Mouse (Mus musculus) right cerebral cortex, postnatal 4 days (tissue): ENCODE results near the gene Vmn1r44.
"Not testable (repeated sequence)": the region's sequence is repeated elsewhere in the genome, so short reads cannot be mapped to it uniquely, and the experiment has no call there.

ENCODE experiments used
- DNase-seq: peaks from one replicate; pipeline ENCODE4 v3.0.0-alpha.2; 2022

Vmn1r44 gene

DNA sequence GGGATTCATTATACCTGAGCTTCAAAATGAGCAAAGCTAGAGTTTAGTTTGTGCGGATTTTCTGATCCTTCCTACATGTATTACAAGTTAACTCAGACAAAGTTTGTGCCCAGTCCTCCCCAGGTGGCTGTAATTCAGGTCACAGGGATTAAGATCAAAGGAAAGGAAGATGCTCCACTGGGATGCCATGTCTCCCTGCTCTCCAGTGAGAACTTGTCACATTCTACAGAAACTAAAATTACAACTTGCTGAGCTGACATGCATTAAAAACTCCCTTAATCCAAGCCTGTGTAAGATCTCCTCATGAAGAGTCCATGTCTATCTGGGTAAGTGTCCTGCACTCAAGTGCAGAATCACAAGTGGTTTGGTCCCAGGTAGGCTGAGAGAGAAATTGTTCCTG lies at the start of gene Vmn1r44:
Vmn1r44 (plus strand) TSS at position 301 of the 400 bp plus-strand sequence.
- no peak for DNase-seq

DNA sequence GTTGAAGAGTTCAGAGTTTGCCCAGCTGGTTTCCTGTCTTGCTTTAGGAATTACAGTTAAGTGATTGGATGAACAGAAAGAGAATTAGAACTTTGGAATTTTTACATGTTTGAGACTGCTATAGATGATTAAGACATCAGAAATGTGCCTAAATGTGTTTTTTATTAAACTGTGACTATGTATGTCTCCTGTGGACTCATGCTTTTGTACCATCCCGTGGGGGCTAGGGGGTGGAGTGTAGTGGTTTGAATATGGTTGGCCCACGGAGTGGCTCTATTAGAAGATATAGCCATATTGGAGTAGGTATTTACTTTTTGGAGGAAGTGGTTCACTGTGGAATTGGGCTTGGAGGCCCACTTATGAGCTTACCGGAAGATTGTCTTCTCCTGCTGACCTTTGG lies 25.9 kb upstream of the Vmn1r44 start:
- no peak for DNase-seq

DNA sequence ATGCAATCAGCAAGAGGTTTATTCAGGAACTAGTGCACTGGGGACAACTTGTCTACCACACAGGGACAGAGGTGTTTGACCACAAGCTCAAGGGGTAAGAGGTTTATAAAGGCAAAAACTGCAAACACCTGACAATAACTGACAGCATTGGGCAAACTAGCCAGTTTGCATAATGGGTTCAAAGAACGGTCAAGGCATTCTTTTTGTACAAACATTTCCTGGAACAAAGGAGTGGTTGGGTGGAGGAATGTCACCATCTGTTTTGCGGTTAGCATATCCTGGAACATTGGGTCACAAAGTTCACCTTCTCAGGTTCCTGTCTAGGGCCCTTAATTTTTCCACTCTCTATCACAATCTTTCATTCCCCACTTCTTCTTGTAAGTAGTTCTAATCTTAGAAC lies 23.6 kb upstream of the Vmn1r44 start:
- no peak for DNase-seq

DNA sequence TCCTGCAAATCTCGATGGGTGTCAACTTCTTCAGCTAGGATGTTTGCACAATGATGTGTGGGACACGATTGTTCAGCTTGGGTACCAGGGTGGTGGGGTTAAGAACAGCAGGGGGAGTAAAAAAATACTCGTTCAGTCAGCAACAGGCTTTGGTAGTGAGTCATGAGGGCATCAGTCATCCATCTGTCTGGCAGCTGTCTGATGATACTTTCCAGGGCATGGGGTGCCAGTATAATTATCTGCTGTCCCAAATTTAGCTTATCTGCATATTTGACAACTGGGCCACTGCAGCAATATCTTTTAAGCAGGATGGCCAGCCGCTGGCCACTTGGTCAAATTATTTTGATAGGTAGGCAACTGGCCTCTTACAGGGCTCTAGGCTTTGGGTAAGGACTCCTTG lies 19.7 kb upstream of the Vmn1r44 start:
- DNase-seq: no peak

DNA sequence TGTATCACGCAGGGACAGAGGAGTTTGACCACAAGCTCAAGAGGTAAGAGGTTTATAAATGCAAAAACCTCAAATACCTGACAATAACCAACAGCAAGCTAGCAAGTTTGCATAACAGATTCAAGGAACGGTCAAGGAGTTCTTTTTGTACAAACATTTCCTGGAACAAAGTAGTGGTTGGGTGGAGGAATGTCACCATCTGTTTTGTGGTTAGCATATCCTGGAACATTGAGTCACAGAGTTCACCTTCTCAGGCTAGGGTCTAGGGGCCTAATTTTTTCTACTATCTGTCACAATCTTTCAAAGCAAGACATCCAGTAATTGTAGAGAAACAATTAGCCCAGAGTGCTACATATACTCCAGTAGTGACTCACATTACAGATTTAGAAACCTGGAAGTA lies 16.2 kb upstream of the Vmn1r44 start:
- no peak for DNase-seq

DNA sequence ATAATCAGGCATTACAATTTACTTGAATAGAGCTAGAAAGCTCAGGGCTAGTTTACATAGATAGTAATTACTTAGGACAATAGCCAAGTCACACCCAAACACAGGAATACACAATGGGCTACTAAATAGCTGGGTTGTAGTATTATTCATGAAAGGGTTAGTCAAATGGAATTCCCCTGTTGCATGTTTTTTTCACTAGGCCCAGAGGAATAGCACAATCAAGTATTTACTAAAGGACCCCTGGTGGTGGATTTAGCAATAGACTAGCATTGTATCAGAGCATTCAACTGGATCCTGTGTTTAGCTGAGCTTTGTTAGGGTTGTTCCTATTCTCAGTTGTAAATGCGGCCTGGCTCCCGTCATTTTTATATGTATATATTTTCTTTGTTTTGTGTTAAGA lies 15.5 kb upstream of the Vmn1r44 start:
- no peak for DNase-seq

DNA sequence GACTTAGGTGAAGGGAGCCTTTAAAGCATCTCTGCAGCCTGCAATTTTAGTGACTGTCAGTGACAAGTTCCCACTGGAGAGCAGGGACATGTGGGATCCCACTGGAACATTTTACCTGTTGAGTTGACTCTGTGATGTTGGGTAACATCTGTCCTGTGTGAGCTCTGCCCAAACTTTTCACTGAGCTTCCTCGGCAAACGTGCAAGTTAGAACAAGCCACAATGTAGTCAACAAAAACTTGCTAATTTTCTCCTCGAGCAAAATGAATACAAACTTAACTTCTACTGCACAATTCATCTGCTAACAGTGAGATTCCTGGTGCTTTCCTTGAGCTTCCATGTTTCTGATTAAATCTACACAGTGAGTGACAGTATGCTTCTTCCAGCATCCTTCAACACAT lies 7.1 kb upstream of the Vmn1r44 start, which contains the start of the genes Vmn1r42 and Vmn1r43:
Vmn1r42 (minus strand) TSS at position 101 of the 400 bp plus-strand sequence.
Vmn1r43 (minus strand) TSS at position 101 of the 400 bp plus-strand sequence.
- not testable (repeated sequence) for DNase-seq

DNA sequence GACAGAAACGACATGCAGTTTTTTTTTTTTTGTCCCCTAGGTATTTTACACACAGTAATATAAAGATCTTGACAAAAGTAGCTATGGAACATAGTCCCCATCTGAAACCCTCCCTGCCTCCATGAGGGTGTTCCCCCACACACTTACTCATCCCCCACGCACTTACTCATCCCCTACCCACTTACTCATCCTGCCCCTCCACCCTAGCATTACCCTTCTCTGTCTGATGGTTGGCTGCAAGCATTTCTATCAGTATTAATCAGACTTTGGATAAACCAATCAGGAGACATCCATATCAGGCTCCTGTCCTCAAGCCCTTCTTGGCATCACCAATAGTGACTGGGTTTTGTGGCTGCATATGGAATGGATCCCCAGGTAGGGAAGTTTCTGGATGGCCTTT lies 6.5 kb upstream of the Vmn1r44 start:
- DNase-seq: no peak

DNA sequence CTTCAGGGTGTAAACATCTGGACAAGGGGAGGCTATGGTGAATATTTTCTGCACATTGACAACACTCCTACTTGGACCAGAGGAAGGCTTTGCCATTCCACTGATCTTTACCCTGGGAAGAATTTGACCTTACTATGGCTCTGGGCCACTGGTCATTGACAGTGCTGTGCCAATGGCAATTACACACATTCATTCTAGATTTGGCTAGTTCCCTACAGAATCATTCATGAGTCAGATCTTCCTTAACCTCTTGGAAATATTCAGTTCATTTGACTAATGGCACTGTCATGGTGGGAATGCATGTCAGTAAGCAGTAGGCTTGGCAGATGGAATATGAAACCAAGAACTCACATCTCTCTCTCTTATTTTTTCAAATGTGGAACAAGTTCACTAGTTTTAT lies 2.6 kb upstream of the Vmn1r44 start:
- DNase-seq: no peak

DNA sequence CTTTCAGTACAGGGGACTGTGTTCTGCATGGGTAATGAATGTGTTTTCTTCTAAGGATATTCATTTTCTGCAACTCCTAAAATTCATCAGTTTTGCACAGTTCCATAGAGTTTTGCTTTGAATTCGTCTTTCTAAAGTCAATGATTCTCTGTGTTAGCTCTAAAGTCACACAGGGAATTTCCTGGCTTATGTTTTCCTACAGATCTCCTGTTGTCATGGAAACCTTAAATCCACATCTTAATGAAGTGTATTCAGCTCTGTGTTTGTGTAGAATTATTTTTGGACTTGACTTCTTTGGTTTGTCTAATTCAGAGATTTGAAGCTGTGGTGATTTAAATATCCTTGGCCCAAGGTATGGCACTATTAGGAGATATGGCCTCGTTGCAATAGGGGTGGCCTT lies 352 bp downstream of the Vmn1r44 start:
- no peak for DNase-seq

DNA sequence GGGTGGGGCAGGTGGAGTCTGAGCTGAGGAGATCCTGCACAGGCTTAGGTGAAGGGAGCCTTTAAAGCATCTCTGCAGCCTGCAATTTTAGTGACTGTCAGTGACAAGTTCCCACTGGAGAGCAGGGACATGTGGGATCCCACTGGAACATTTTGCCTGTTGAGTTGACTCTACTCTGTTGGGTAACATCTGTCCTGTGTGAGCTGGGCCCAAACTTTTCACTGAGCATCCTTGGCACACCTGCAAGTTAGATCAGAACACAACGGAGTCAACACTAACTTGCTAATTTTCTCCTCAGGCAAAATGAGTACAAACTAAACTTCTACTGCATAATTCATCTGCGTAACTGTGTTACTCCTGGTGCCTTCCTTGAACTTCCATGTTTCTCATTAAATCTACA lies 57.0 kb downstream of the Vmn1r44 start, which contains the start of gene Vmn1r45:
Vmn1r45 (minus strand) TSS at position 101 of the 400 bp plus-strand sequence.
- DNase-seq: not testable (repeated sequence)

DNA sequence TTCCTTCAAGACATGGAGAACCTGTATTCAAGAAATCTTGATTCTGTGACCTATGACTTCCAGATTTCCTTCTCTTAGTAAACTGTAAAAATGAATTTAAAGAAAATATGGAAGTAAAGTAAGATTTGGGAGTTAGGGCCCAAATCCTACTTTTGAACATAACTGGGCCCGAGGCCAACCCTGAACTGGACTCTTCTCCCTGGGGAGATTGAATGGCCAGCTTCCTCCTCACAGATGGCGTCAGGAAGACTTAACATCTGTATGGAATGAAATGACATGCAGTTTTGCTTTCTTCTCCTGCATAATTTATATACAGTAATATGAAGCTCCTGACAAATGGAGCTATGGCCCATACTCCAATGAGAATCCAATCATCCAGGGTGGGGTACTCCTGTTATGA lies 57.5 kb downstream of the Vmn1r44 start:
- no peak for DNase-seq
